Mouse (Mus musculus): ENCODE measurements at regions not wholly inside any gene's neighbourhood (a gene's known extent, or its start where the extent isn't known, plus 50 kb on each side); places are given as distances from the start of the nearest gene placed in this dataset.

DNA sequence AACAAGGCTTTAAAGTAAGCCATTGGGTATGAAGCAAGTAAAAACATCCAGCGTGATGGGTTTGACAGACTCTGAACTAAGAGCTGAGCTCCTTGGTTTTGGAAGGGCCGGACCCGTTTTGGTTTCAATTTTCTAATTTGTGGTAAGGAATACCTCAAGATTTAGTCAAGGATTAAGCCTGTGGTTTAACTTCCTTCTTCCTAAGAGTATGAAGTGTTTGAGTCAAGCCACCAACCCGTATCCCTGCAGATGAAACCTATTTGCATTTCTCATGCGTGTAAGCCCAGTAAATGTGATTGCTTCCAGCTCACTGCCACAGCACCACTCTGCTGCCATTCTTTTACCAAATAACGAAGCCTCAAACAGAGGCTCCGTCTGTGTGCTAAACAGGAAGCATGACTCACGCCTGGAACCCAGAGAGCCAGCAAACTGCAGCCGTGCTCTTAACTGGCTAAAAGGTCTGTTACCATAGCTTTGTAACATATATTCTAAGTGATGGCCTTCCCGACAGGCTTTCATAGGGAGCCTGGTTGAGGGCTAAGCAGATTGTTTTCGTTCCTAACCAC lies 149.7 kb downstream of the Etv1 start:
- peak; percentile 36 for DNase-seq (ENCODE audit: low spot score)

DNA sequence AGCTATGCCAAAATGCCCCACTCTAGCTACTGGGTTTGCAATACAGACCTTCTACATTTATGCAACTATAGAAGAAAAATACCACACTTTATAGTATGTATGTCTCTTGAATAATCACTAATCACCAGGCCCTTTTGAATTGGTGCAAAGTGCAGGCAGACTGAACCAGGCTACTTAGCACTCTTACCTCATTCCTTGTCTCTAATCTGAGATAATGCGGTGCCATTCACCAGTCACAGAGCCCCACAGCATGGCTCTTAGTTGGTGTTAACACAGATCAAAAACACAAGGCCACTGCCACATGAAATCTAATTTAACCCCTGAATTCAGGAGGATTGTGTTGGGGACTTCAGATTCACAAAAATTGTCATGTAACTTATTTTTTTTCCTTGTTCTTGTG lies 150.5 kb downstream of the Etv1 start:
- DNase-seq (ENCODE audit: low spot score), result no peak

DNA sequence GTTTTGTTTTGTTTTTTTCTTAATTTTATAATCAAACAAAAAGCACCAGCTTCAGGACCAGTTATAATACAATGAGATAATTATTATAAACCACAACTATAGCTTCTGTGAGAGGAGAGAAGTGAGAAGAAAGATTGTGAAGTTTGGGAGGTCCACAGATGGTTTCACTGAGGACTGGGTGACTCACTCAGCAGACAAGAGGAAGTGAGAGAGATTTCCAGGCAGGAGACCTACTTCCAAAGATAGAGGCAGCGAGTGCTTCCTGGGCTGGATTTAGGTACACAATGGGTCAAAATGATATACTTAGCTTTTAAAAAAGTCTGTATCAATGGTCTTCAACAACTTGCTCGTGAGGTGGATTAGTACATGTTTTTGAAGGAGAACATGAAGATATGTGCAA lies 152.6 kb downstream of the Etv1 start:
- no peak for DNase-seq (ENCODE audit: low spot score)

DNA sequence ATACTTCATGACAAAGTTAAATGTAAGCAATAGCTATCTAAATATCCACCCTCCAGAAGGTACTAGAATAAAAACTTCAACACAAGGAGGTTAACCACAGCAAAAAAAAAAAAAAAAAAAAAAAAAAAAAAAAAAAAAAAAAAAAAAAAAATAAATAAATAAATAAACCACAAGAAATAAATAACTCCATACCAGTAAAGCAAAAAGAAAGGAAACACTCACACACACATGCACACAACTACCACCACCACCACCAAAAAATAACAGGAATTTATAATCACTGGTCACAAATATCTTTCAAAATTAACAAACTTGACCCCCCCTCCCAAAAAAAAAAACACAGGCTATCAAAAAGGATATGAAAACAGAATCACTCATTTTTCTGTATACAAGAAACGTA lies 180.4 kb downstream of the Etv1 start:
- DNase-seq (ENCODE audit: low spot score), result no peak

DNA sequence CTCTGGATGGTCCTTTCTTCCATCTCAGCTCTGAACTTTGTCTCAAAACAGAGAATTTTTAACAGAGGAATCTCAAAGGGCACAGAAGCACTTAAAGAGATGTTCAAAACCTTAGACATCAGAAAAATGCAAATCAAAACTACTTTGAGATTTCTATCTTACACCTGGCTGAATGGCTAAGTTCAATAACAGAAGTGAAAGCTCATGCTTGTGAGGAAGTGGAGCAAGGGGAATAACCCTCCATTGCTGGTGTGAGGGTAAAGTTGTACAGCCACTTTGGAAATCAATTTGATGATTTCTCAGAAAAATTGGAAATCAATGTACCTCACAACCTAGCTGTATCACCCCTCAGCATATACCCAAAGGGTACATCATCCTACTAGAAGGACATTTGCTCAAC lies 183.1 kb downstream of the Etv1 start:
- DNase-seq (ENCODE audit: low spot score), result no peak

DNA sequence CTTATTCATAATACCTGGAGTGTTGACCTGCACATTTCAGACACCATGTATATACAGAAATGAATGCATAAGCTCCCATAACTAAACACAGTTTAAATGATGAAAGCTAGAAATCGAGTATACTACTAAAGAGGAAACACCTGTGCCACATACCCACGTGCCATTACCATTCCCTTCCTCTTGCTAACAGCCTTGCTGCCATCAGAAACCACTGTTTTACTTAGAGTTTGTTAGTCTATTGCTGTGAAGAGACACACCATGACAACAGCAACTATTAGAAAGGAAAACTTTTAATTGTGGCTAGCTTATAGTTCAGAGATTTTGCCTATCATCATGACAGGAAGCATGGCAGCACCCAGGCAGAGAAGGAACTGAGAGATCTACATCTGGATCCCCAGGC lies 191.2 kb downstream of the Etv1 start:
- DNase-seq (ENCODE audit: low spot score), result no peak

DNA sequence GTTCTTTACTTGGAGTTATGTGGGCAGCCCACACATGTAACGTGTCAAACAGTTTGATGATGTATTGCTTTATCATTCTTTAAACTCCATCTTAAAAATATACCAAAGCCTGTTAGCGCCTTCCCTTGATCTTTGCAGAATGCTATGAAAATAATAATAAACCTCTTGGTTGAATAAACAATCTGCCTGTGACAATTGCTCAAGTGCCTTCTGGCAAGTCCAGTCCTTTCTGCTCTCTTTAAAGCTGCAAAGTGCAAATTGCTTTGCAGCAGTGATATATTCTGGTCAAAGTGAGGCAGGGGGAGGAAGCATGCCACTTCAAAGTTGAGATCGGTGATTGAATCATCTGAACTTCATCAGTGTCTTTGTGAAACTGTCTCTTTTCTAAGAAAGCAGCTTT lies 193.0 kb downstream of the Etv1 start:
- DNase-seq (ENCODE audit: low spot score), result no peak

DNA sequence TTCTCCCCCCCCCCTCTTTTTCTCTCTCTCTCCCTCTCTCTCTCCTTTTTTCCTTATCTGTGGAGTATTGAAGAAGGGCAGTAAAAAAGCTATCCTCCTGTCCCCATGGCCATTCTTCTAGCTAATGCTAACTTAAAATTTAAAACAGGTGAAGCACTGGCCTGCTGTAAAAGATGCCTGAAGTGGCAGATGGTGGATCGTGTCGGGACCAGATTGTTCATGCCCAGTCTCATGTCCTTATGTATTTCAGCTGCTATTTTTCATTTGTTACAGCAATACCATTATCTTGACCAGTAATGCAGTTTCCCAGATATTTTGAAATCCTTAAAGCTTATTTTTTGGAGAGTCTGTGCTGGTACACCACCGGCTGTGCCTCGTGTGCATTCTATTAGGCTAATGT lies 196.3 kb downstream of the Etv1 start:
- no peak for DNase-seq (ENCODE audit: low spot score)

DNA sequence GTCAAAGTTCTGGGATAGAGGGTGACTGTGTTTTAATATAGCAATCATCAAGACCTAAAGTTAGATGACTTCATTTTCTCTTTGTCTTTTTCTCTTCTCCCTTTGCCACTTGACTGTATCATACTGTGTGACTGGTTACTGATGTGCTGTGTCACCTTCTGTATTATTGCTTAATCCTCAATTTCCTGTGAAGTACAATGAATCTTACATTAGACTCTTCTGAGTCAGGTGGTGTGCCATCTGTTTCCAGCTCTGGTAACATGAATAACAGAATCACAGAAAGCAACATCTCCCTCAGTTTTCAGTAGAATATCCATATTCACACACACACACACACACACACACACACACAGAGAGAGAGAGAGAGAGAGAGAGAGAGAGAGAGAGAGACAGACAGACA lies 203.2 kb downstream of the Etv1 start:
- DNase-seq (ENCODE audit: low spot score), result no peak

DNA sequence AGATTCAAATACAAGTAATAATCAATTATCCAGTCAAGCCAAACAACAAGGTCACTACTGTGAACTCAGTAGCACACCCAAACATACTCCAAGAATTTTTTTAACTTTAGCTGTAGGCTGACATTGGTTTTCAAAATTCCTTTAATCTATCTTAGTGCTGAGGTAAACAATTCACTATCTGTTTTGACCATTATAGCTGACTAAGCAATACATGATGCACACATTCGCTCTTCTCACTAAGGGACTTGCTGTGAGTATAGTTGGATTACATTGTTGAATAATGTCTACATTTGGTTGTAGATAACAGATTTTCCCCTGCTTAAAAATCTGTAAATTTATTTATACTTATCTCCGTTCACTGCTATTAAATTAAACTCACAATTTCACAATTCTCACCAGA lies 206.7 kb downstream of the Etv1 start:
- DNase-seq (ENCODE audit: low spot score), result no peak

DNA sequence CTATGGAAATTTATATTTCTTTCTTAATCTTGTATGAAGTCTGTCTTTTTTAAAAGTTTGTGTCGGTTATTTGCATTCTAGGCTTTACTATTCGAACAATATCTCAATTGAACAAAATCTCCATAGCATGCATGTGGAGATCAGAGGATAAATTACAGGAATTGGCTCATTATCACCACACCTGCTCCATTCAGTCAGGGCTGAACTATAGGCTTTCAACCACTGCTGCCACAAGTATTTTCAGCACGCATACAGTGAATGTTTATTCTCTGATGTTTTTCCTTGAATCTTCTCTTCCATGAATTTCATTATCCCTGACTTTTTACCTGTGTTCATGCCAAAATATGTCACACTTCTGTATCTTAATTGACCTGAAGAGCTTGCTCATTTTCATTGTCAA lies 207.2 kb downstream of the Etv1 start:
- no peak for DNase-seq (ENCODE audit: low spot score)

DNA sequence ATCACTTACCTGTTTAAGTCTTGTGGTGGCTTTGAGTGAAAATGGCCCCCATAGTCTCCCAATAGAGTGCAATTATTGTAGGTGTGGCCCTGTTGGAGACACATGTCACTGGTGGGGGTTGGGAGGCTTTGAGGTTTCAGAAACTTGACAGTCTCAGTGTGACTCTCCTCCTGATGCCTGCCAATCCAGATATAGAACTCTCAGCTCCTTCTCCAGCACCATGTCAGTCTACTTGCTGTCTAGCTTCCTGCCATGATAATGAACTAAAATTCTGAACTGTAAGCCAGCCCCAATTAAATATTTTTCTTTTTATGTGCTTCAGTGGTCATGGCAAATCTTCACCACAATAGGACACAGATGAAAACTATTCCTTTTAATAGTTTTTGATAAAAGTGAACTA lies 208.1 kb downstream of the Etv1 start:
- no peak for DNase-seq (ENCODE audit: low spot score)

DNA sequence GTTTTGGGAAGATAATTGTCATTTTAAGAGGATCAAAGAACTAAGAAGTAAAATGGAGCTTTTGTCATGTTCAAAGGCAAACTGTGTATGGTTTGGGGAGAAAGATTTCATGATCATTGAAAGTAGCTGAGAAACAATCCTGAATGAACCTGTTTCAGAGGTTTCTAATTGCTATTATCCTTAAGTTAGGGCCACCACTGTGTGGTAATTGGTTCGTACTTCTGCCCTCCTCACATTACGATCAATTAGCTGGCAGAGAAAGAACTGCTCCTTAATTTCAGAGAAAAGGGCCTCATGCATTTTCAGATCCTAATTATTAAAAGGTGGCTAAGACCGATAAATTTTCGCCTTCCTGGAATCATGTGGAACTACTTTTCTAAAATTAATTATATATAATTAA lies 208.6 kb downstream of the Etv1 start:
- no peak for DNase-seq (ENCODE audit: low spot score)

DNA sequence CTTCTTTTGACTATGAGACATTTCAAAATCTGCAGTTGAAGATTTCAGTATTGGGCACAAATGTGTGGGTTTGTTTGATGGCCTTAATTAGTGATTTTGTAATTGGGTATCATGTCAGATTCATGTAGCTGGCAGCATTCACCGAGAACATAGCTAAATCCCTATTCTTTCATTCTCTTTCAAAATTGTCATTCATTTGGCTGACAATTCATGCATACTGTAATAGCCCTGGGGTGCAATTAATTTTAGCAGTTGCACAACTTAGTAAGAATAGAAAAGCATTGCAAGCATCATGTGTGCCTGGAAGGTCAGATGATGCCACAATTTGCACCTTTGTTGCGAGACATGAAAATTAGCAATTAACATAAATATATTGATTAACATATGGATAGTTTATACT lies 248.0 kb downstream of the Etv1 start:
- DNase-seq (ENCODE audit: low spot score), result no peak

DNA sequence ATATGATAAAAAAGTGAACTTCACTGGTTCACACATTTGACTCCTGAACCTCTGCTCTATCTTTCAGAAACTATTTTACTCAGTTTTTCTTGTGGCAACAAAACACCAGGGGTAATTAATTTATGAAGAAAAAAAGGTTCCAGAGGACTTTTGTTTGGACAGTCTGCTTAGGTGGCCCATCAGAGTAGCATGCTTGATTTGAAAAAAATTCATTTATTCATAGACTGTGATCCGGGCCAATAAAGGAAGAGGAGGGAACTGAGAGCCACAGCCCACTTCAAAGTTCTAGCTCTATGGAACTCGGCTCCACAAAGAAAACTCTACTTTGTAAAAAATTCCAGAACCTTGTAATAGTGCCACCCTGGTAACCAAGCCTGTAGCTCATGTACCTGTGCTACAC lies 248.8 kb downstream of the Etv1 start:
- no peak for DNase-seq (ENCODE audit: low spot score)

DNA sequence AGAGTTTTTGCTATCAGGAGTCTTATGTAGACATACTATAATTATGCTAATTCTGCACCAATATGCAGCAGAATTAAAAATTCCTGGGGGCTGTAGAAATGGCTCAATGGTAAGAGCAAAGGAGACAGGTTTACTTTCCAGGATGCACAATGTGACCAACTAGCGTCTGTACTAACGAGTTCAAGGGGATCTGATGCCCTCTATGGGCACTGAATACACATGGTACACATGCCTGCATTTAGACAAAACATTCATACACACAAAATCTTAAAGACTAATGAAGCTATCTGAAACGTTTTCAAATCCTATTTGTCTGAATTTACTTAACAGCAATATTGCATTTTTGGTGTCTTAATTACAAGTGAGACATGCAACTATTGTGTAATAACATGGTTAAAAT lies 254.8 kb downstream of the Etv1 start:
- DNase-seq (ENCODE audit: low spot score), result no peak

DNA sequence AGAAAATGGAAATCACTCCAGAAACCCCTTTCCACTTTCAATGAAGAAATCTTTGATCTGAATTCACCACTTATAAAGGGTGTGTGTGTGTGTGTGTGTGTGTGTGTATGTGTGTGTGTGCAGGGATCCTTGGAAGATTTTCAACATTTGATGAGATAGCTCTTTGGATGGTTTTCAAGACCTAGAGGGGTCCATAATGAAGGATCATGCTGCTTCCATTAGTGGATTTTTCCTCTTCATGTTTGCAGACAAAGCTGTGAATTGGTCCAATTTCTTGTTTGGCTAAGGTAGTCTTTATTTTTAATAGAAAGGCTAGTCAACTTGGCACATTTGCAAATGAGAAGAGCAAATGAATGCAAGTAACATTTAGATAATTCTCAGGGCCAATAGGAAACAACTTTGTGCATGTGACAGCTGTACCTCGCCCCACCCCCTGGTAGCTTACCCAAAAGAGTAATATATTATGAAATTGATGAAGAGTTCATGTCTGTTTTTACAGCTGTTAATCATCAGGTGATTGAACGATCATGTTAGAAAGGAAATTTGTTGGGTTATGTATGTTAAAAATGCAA lies 257.4 kb downstream of the Etv1 start:
- DNase-seq (ENCODE audit: low spot score), result no peak

DNA sequence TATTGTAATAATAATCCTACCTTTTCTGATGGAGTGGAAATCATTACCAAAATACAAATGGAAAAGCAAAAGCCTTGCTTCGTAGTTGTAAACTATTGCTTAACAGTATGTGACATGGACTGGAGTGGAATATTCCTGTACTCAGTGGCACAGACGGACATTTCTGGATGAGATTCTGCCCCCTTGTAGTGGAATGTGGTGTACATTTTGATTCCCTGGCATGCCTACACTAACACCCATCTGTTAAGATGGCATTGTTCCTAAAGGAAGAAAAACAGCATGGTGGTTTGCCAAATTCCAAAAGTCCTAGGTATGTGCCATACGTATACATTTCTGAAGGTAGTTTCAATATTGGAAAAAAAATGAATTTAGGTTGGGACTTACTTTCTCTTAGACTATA lies 258.9 kb downstream of the Etv1 start:
- no peak for DNase-seq (ENCODE audit: low spot score)

DNA sequence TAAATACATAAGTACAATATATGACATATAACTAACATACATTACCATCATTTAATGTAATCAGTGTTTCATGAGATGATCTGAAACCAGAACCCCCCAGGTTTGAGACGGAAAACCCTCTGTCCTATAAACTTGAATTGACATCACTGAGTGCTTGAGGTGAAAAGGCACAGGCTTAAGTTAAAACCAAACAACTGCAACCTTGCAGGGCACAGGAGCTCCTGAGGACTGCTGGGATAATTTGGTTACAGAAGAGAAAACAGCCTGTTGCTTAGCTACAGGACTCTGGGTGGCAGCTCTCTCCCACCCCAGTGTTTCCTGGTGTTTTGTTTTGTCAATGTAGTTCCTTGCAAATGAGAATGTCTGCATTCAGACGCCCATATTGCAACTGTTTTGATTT lies 259.5 kb downstream of the Etv1 start:
- DNase-seq (ENCODE audit: low spot score), result no peak

DNA sequence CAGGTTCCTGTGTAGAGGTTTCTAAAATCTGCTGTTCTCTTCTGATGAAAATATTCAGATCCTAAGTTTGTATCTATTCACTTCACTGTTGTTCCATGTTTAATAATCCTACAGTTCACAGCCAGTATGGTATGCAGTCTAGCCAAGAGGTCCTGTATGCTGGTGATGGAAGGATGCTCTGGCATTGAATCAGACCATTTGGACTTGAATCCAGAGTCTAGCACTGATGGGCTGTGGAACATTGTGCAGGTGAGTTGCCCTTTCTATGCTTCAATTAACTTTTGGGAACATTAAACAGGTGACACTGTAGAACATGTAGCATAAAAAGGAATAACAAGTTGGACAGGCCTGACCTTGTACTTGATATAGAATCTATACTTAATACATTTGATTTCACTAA lies 267.9 kb downstream of the Etv1 start:
- DNase-seq (ENCODE audit: low spot score), result no peak

DNA sequence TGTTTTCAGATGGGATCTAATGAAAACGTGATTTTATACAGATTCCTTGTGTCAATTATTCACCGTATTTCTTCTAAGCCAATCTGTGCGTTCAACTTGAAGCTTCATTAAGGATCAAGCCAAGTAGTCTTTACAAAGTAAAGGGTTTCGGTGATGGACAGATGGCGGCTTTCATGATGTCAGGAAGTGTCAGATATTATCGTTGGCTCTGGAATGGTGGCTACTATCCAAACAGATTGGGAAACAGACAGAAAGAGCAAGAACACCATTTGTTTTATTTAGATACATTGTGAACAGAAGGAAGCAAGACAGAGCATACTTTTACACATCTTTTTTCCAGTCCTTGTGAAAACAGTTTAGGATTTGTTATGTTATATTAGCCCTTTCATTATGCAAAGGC lies 269.3 kb downstream of the Etv1 start:
- DNase-seq (ENCODE audit: low spot score), result peak; percentile 7

DNA sequence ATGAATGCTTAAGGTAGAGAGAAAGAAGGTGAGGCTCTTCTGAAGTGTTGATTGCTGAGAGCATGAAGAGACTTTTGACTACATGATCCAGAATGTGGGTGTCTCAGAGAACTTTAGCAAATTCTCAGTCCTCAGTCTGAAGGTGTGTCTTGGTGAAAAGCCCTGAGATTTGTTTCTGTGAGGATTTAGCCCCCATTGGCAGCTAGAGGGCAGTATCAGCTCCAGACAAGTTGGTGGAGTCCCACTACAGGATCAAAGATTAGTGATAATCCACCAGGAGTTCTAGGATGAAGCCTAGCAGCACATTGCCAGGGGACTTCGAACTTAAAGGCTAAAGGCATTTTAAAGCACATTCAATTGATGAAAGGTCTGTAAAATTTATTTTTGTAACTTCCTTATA lies 269.8 kb downstream of the Etv1 start:
- DNase-seq (ENCODE audit: low spot score), result no peak

DNA sequence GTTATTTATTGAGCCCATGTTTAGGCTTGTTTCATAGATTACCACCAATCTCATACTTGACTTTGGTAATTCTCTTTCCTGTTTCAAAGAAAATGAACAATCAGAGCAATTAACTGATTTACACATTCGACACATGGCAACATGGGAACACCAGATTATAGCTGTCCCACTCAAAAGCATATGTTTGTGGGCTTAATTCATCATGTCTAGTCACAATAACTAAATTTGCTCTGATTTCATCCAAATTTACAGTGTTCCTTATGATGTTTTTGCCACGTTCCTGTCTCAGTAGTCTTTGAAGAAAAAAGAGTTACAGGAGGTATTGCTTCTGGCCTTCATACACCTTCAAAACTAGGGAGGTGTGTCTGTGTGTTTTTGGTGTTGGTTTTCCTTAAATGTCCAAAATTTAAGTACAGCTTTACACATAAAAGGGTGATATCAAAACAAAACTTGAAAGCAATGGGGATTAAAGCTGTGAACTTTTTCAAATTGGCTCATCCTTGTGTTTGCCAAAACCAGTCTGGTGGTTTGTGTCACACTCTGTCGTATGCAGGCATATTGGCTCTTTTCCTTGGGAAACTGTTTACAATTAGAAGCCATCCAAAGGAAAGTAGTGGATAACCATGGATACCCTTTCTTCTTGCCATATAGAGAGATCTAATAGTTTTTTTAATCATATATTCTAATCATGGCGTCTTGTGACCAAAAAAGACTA lies 291.3 kb downstream of the Etv1 start:
- DNase-seq (ENCODE audit: low spot score), result no peak
